ENCODE assay signal across 9 mouse cellular contexts in the genomic region with DNA sequence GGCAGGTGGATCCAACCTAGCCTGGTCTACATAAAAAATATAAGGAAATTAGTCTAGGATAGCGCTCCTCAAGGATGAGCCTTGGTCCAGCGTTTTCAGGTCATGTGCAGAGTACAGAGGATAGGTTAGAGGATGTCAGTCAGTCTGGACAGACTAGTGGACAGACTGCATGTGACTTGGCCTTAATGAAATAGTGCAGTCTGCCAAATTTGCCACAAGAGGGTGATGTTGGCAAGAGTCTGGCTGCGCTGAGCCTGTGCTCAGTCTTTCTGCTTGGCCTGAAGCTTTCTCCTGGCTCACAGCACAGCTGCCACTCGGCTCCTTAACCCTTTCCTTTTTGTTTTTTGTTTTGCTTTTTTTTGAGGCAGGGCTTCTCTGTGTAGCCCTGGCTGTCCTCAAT. TPM values are rescaled to one million over a fixed set of nuclear protein-coding genes. Genes with fewer than 3 reads are reported as not detected.
DNase-seq lines count a peak whose midpoint lies in the region; ATAC-seq lines count a peak whose summit lies in the region.
"Had no signal": no experiment of that assay in that cellular context is flagged by ENCODE, and none has a peak within 500 bp of the region (broad histone marks: within the 10 kb centered on the region; RNA-seq: fewer than 3 reads in every experiment).

No protein-coding gene starts in this region.

- H3K4me2 ChIP-seq in forebrain, embryonic 15.5 days (replicated peaks), result no peak overlapping the region
- H3K4me2 ChIP-seq in neural tube, embryonic 15.5 days, result no peak overlapping the region

- ATAC-seq in forebrain, embryonic 15.5 days (replicated peaks), result peak; percentile 88
- ATAC-seq in neural tube, embryonic 15.5 days (ENCODE audit: low FRiP score), result peak; percentile 78

- DNase-seq in ES-CJ7 (ENCODE audit: low read depth, low spot score), result peak; percentile 76
- peak; percentile 45 for DNase-seq in c-Kit-positive CD71-negative TER-119-negative erythroid progenitor cells, embryonic 14.5 days (ENCODE audit: low read depth)
- peak; percentile 59 to 67 for DNase-seq in heart, postnatal 36 days
- DNase-seq in layer of hippocampus, adult 18-20 months (ENCODE audit: low spot score in 2 of 2), result peak; percentile 63 to 86
- DNase-seq in lung, adult 18-20 months, result peak; percentile 60 to 73
- peak; percentile 77 for DNase-seq in thymus, postnatal 0 days (ENCODE audit: low spot score)

- no peaks in the 10 kb centered on the region for H3K9me3 ChIP-seq in forebrain, embryonic 15.5 days
- H3K9me3 ChIP-seq in neural tube, embryonic 15.5 days (replicated peaks), result no peaks in the 10 kb centered on the region

- intact Hi-C loops in heart, postnatal 36 days (cut with DNase I), result loop anchor here (1.0 to 2.0 kb wide), 2 partner anchors 53 to 87 kb away; no protein-coding TSS in a partner anchor

- H3K36me3 ChIP-seq in forebrain, embryonic 15.5 days, result no peaks in the 10 kb centered on the region
- peaks cover 7% of the 10 kb centered on the region for H3K36me3 ChIP-seq in neural tube, embryonic 15.5 days

- H3K4me1 ChIP-seq in forebrain, embryonic 15.5 days, result peaks cover 8% of the 10 kb centered on the region; the same call in 1 of the 2 replicates
- peaks cover 3% of the 10 kb centered on the region; the same call in 1 of the 2 replicates for H3K4me1 ChIP-seq in neural tube, embryonic 15.5 days

- H3K4me3 ChIP-seq in forebrain, embryonic 15.5 days, result no peak overlapping the region
- H3K4me3 ChIP-seq in neural tube, embryonic 15.5 days (replicated peaks), result no peak overlapping the region

- H3K27me3 ChIP-seq in forebrain, embryonic 15.5 days, result no peaks in the 10 kb centered on the region
- H3K27me3 ChIP-seq in neural tube, embryonic 15.5 days (replicated peaks), result no peaks in the 10 kb centered on the region

- 19% methylated on average over 4 of the region's 4 CpGs for WGBS in forebrain, embryonic 15.5 days
- WGBS in neural tube, embryonic 15.5 days, result 27% methylated on average over 4 of the region's 4 CpGs

- H3K9ac ChIP-seq in forebrain, embryonic 15.5 days (replicated peaks), result no peak overlapping the region
- H3K9ac ChIP-seq in neural tube, embryonic 15.5 days (replicated peaks), result no peak overlapping the region

- H3K27ac ChIP-seq in forebrain, embryonic 15.5 days (replicated peaks), result no peak overlapping the region; the same call in 1 of the 2 replicates
- H3K27ac ChIP-seq in neural tube, embryonic 15.5 days (replicated peaks), result no peak overlapping the region
- H3K27ac ChIP-seq: macrophage had no signal

RNA-seq across cellular contexts. Expression of a gene that starts 54.2 kb away (rescaled TPM):
- 117 and 119 TPM in 2 replicates for polyA plus RNA-seq in forebrain, embryonic 15.5 days (2015; fragmentation: Nextera tagmentation; extraction: Ambion mirVana)
- 100 to 1,000 TPM; 316 to 318 TPM for total RNA-seq in heart, postnatal 36 days (2021)
- 100 to 1,000 TPM; 558 to 622 TPM for total RNA-seq in layer of hippocampus, adult 18-20 months (2021)
- polyA plus RNA-seq in neural tube, embryonic 15.5 days (2015; fragmentation: Nextera tagmentation; extraction: Ambion mirVana), result 169 and 180 TPM in 2 replicates
- 69.9 and 71.6 TPM in 2 replicates for polyA plus RNA-seq in thymus, postnatal 0 days (2015; fragmentation: Nextera tagmentation; extraction: Ambion mirVana)
